Mouse (Mus musculus) layer of hippocampus, postnatal 10 days (tissue): ENCODE results near the gene Triobp. TPM values are rescaled to one million over a fixed set of nuclear protein-coding genes. Genes with fewer than 3 reads are reported as not detected.

Experiments
- DNase-seq, 2 experiments: peaks; one replicate each; pipeline ENCODE4 v3.0.0; 2021; ENCODE audit warnings: low spot score in 2 of 2
- total RNA-seq, 2 experiments: library from RNA; stranded (reverse); gene quantifications; 2 replicates each; pipeline ENCODE4 v1.2.3; 2021

Gene Triobp
- total RNA-seq, 2 experiments from 2014 or later = 26.4 to 28.9 TPM

- no peak for DNase-seq
Measured at GRCm38 (mm10) chr15:78925129-78925528, 22.4 kb upstream of the Triobp start.

GRCm38 (mm10) chr15:78926021-78926919, 21.3 kb upstream of the Triobp start, which contains the start of gene Lgals1:
Gene Lgals1, plus strand, starts transcription at chr15:78926725.
- DNase-seq = peak; percentile 58 to 70

- DNase-seq = no peak
Measured at GRCm38 (mm10) chr15:78927021-78927787, 20.3 kb upstream of the Triobp start.

- DNase-seq = peak in 1 of 2 experiments; percentile 46
Measured at GRCm38 (mm10) chr15:78927788-78928457, 19.6 kb upstream of the Triobp start.

- DNase-seq = no peak
Measured at GRCm38 (mm10) chr15:78928539-78928938, 19.0 kb upstream of the Triobp start.

- no peak for DNase-seq
Measured at GRCm38 (mm10) chr15:78930192-78930706, 17.3 kb upstream of the Triobp start.

GRCm38 (mm10) chr15:78930801-78931426, 16.6 kb upstream of the Triobp start:
- DNase-seq = no peak

- DNase-seq = no peak
Measured at GRCm38 (mm10) chr15:78931577-78931976, 15.9 kb upstream of the Triobp start.

- peak; percentile 90 to 92 for DNase-seq
Measured at GRCm38 (mm10) chr15:78934784-78935320, 12.7 kb upstream of the Triobp start, which contains the start of gene Nol12. Gene Nol12, plus strand, starts transcription at chr15:78934933.

GRCm38 (mm10) chr15:78936403-78936802, 11.1 kb upstream of the Triobp start:
- no peak for DNase-seq

GRCm38 (mm10) chr15:78937311-78937710, 10.2 kb upstream of the Triobp start:
- no peak for DNase-seq

- DNase-seq = no peak
Measured at GRCm38 (mm10) chr15:78937963-78938362, 9.6 kb upstream of the Triobp start.

GRCm38 (mm10) chr15:78940325-78940724, 7.2 kb upstream of the Triobp start:
- DNase-seq = no peak

- DNase-seq = peak; percentile 89 to 90
Measured at GRCm38 (mm10) chr15:78942663-78943062, 4.9 kb upstream of the Triobp start.

GRCm38 (mm10) chr15:78946232-78946631, 1.3 kb upstream of the Triobp start:
- no peak for DNase-seq

GRCm38 (mm10) chr15:78948152-78948725, 715 bp downstream of the Triobp start:
- DNase-seq = no peak

GRCm38 (mm10) chr15:78948883-78949282, 1.4 kb downstream of the Triobp start:
- DNase-seq = no peak

- DNase-seq = no peak
Measured at GRCm38 (mm10) chr15:78955663-78956062, 8.1 kb downstream of the Triobp start.

- DNase-seq = no peak
Measured at GRCm38 (mm10) chr15:78956351-78956750, 8.8 kb downstream of the Triobp start.

- DNase-seq = no peak
Measured at GRCm38 (mm10) chr15:78957021-78957420, 9.5 kb downstream of the Triobp start.
